In the genomic region with DNA sequence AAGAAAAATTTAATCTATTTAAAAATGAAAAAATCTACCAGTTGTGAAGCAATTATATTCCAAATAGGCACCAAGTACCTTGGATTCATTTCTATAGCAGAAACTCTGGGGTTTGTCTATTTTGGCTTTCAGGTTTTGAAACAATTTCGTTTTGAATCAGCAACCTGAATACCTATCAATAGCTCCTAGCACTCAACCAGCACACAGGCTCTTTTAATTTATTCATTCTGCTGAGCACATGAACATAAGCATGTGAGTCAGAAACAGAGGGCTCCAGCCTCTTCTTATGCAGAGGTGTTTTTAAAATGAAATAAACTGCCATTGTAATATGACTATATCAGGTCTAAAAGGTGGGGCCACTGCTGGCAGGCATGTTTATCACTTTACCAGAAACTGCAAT, we compare ENCODE assay signal across 27 mouse cellular contexts.
DNase-seq lines count a peak whose midpoint lies in the region; ATAC-seq and TF ChIP-seq lines count a peak whose summit lies in the region.
"Had no signal": no experiment of that assay in that cellular context is flagged by ENCODE, and none has a peak within 500 bp of the region (broad histone marks: within the 10 kb centered on the region; RNA-seq: fewer than 3 reads in every experiment).

No protein-coding gene starts in this region.

- no peak for ATAC-seq in stomach, embryonic 15.5 days (ENCODE audit: insufficient read depth, low FRiP score, low read depth)
- ATAC-seq in stomach, postnatal 0 days (ENCODE audit: low FRiP score, low TSS enrichment), result no peak
- no peak for ATAC-seq in hindbrain, embryonic 16.5 days
- ATAC-seq: forebrain, embryonic 15.5 days; intestine, embryonic 16.5 days had no signal

- no peak for TF ChIP-seq EP300 in stomach, postnatal 0 days (optimal IDR thresholded peaks at IDR 0.05)
- TF ChIP-seq EP300 in CH12.LX (IDR thresholded peaks at IDR 0.05; ENCODE audit: low read length), result peak; percentile 95

- no peaks in the 10 kb centered on the region; the same call in 1 of the 2 replicates for H3K4me1 ChIP-seq in stomach, embryonic 15.5 days
- peaks cover 4% of the 10 kb centered on the region; the same call in 1 of the 2 replicates for H3K4me1 ChIP-seq in stomach, postnatal 0 days (replicated peaks; ENCODE audit: control insufficient read depth, insufficient read depth)
- H3K4me1 ChIP-seq in CH12.LX (ENCODE audit: control insufficient read depth in 1 of 2, insufficient read depth in 2 of 2), result peaks cover 20 to 85% of the 10 kb centered on the region in 2 experiments
- H3K4me1 ChIP-seq in hindbrain, embryonic 16.5 days (ENCODE audit: control insufficient read depth, insufficient read depth, low read depth, low read length), result no peaks in the 10 kb centered on the region
- H3K4me1 ChIP-seq: forebrain, embryonic 12.5 days; forebrain, embryonic 15.5 days; heart, embryonic 10.5 days had no signal

- in situ Hi-C loops in CH12.LX (cut with MboI; ENCODE audit: low pct_ligation_motif_present, low pct_unique_long_range_greater_than_20kb, low sequenced_read_pairs), result no loop called here

- no peak; the same call in 1 of the 2 replicates for TF ChIP-seq RAD21 in CH12.LX (IDR thresholded peaks at IDR 0.05; ENCODE audit: low read depth, low read length)

- dilution Hi-C loops in CH12.LX (cut with MboI; ENCODE audit: extremely low pct_ligation_motif_present, extremely low pct_unique_long_range_greater_than_20kb, low sequenced_read_pairs), result no loop called here

- H3K36me3 ChIP-seq in stomach, embryonic 15.5 days, result no peaks in the 10 kb centered on the region
- H3K36me3 ChIP-seq in stomach, postnatal 0 days (ENCODE audit: control insufficient read depth, insufficient read depth, low read length), result no peaks in the 10 kb centered on the region
- peaks cover 0 to 1% of the 10 kb centered on the region in 2 experiments for H3K36me3 ChIP-seq in CH12.LX (replicated peaks in 1 of 2; ENCODE audit: control insufficient read depth in 1 of 2, insufficient read depth in 1 of 2, low read length in 1 of 2)
- H3K36me3 ChIP-seq in hindbrain, embryonic 16.5 days (ENCODE audit: control insufficient read depth, insufficient read depth, low read length), result no peaks in the 10 kb centered on the region
- H3K36me3 ChIP-seq: embryonic facial prominence, embryonic 10.5 days; embryonic facial prominence, embryonic 13.5 days; forebrain, embryonic 12.5 days; forebrain, embryonic 15.5 days; heart, embryonic 10.5 days; heart, embryonic 13.5 days had no signal

- H3K9me3 ChIP-seq in stomach, embryonic 15.5 days, result no peaks in the 10 kb centered on the region
- no peaks in the 10 kb centered on the region for H3K9me3 ChIP-seq in stomach, postnatal 0 days (ENCODE audit: control insufficient read depth, low read length)
- H3K9me3 ChIP-seq in CH12.LX (replicated peaks; ENCODE audit: low read length), result no peaks in the 10 kb centered on the region
- H3K9me3 ChIP-seq in hindbrain, embryonic 16.5 days (ENCODE audit: control insufficient read depth, low read length), result no peaks in the 10 kb centered on the region
- H3K9me3 ChIP-seq: embryonic facial prominence, embryonic 10.5 days; embryonic facial prominence, embryonic 13.5 days; forebrain, embryonic 12.5 days; forebrain, embryonic 15.5 days; heart, embryonic 10.5 days; heart, embryonic 13.5 days had no signal

- peak overlapping the region; percentile 16; the same call in 1 of the 2 replicates for H3K27ac ChIP-seq in stomach, embryonic 15.5 days
- no peak overlapping the region for H3K27ac ChIP-seq in stomach, postnatal 0 days (replicated peaks)
- H3K27ac ChIP-seq in CH12.LX (ENCODE audit: insufficient read depth, low read depth), result peak overlapping the region; percentile 62
- no peak overlapping the region for H3K27ac ChIP-seq in hindbrain, embryonic 16.5 days (ENCODE audit: low read depth, low read length)
- H3K27ac ChIP-seq: embryonic facial prominence, embryonic 10.5 days; embryonic facial prominence, embryonic 13.5 days; forebrain, embryonic 12.5 days; forebrain, embryonic 15.5 days; heart, embryonic 10.5 days; heart, embryonic 13.5 days; hindbrain, embryonic 14.5 days had no signal

- no peaks in the 10 kb centered on the region for H3K79me2 ChIP-seq in CH12.LX (replicated peaks; ENCODE audit: control insufficient read depth, extremely low read depth, insufficient read depth, poor library complexity, severe bottlenecking)

- DNase-seq in stomach, postnatal 0 days (ENCODE audit: low spot score), result no peak
- DNase-seq in CH12.LX (ENCODE audit: extremely low read depth), result peak; percentile 82
- DNase-seq in induced T-regulatory cell, adult 2 months (ENCODE audit: low read depth), result peak; percentile 38
- DNase-seq in heart, adult 8-10 months (ENCODE audit: low spot score), result no peak
- DNase-seq in frontal cortex, postnatal 14 days (ENCODE audit: low spot score in 2 of 2), result no peak
- DNase-seq: adrenal gland, postnatal 10 days; cerebellum, adult 11-12 months; cerebellum, adult 8-10 months; cerebellum, postnatal 10 days; cerebellum, postnatal 36 days; embryo, embryonic 11 days; gastrocnemius, postnatal 25 days; heart, adult 18-20 months; heart, postnatal 14 days; heart, postnatal 4 days; kidney, adult 18-20 months had no signal

- no peak overlapping the region for H3K4me2 ChIP-seq in stomach, embryonic 15.5 days
- no peak overlapping the region for H3K4me2 ChIP-seq in stomach, postnatal 0 days (replicated peaks; ENCODE audit: low read depth)
- peak overlapping the region; percentile 82 for H3K4me2 ChIP-seq in CH12.LX (ENCODE audit: insufficient read depth, low read depth, poor library complexity, severe bottlenecking)
- H3K4me2 ChIP-seq in hindbrain, embryonic 16.5 days (ENCODE audit: low read length), result no peak overlapping the region
- H3K4me2 ChIP-seq: embryonic facial prominence, embryonic 13.5 days; forebrain, embryonic 12.5 days; forebrain, embryonic 15.5 days; heart, embryonic 13.5 days; hindbrain, embryonic 14.5 days had no signal

- H3K27me3 ChIP-seq in stomach, embryonic 15.5 days (replicated peaks), result no peaks in the 10 kb centered on the region
- no peaks in the 10 kb centered on the region for H3K27me3 ChIP-seq in stomach, postnatal 0 days (ENCODE audit: control insufficient read depth, insufficient read depth, low read length)
- H3K27me3 ChIP-seq in CH12.LX (replicated peaks), result no peaks in the 10 kb centered on the region
- H3K27me3 ChIP-seq in hindbrain, embryonic 16.5 days (replicated peaks; ENCODE audit: control insufficient read depth, insufficient read depth, low read length), result no peaks in the 10 kb centered on the region
- H3K27me3 ChIP-seq: embryonic facial prominence, embryonic 13.5 days; forebrain, embryonic 12.5 days; forebrain, embryonic 15.5 days; heart, embryonic 13.5 days had no signal

- no peak overlapping the region for H3K4me3 ChIP-seq in stomach, embryonic 15.5 days (replicated peaks)
- no peak overlapping the region for H3K4me3 ChIP-seq in stomach, postnatal 0 days (ENCODE audit: low read depth, low read length)
- H3K4me3 ChIP-seq in CH12.LX (replicated peaks in 1 of 3; ENCODE audit: low read depth in 2 of 3, low read length in 2 of 3, poor library complexity in 1 of 3), result no peak overlapping the region
- no peak overlapping the region for H3K4me3 ChIP-seq in hindbrain, embryonic 16.5 days (ENCODE audit: low read length)
- H3K4me3 ChIP-seq: embryonic facial prominence, embryonic 10.5 days; embryonic facial prominence, embryonic 13.5 days; erythroblast, embryonic 14.5 days; forebrain, embryonic 12.5 days; forebrain, embryonic 15.5 days; heart, embryonic 10.5 days; heart, embryonic 13.5 days had no signal

- TF ChIP-seq POLR2A in CH12.LX (IDR thresholded peaks at IDR 0.05; ENCODE audit: low read depth, low read length), result no peak

- TF ChIP-seq CTCF in stomach, postnatal 0 days (IDR thresholded peaks at IDR 0.05; ENCODE audit: low read depth), result no peak
- TF ChIP-seq CTCF in CH12.LX (conservative IDR thresholded peaks at IDR 0.05 in 1 of 2, IDR thresholded peaks at IDR 0.05 in 1 of 2; ENCODE audit: low read depth in 2 of 2, low read length in 2 of 2), result no peak

- H3K9ac ChIP-seq in stomach, embryonic 15.5 days, result no peak overlapping the region
- no peak overlapping the region for H3K9ac ChIP-seq in stomach, postnatal 0 days (ENCODE audit: low read length)
- H3K9ac ChIP-seq in CH12.LX (ENCODE audit: insufficient read depth, low read depth), result no peak overlapping the region
- no peak overlapping the region for H3K9ac ChIP-seq in hindbrain, embryonic 16.5 days (ENCODE audit: low read depth, low read length)
- H3K9ac ChIP-seq: embryonic facial prominence, embryonic 13.5 days; forebrain, embryonic 12.5 days; forebrain, embryonic 15.5 days; heart, embryonic 13.5 days; hindbrain, embryonic 14.5 days had no signal

- 80% methylated on average over 1 of the region's 1 CpGs for WGBS in stomach, embryonic 15.5 days
- WGBS in stomach, postnatal 0 days, result 80% methylated on average over 1 of the region's 1 CpGs
- WGBS in hindbrain, embryonic 16.5 days, result 76% methylated on average over 1 of the region's 1 CpGs

TF ChIP-seq in CH12.LX, 34 proteins besides CTCF, POLR2A, EP300 and RAD21:
- TF ChIP-seq ETS1 (conservative IDR thresholded peaks at IDR 0.05; ENCODE audit: low read depth, low read length), result peak; percentile 92
- peak; percentile 72; the same call in 1 of the 2 replicates for TF ChIP-seq MAFK (IDR thresholded peaks at IDR 0.05; ENCODE audit: insufficient replicate concordance, low read length)
- peak; percentile 86 for TF ChIP-seq MYC (IDR thresholded peaks at IDR 0.05; ENCODE audit: low read depth, low read length)
- TF ChIP-seq E2F4 (IDR thresholded peaks at IDR 0.05; ENCODE audit: insufficient replicate concordance, low read depth, low read length), result no peak
- peak; percentile 94 for TF ChIP-seq BHLHE40 (IDR thresholded peaks at IDR 0.05; ENCODE audit: low read depth, low read length)
- peak; percentile 99 for TF ChIP-seq IRF4 (IDR thresholded peaks at IDR 0.05; ENCODE audit: low read depth, low read length)
- TF ChIP-seq GABPA (IDR thresholded peaks at IDR 0.05; ENCODE audit: insufficient replicate concordance, low read depth, low read length), result no peak
- peak; percentile 68 for TF ChIP-seq MXI1 (IDR thresholded peaks at IDR 0.05; ENCODE audit: low read depth, low read length)
- TF ChIP-seq SIN3A (IDR thresholded peaks at IDR 0.05; ENCODE audit: low read length), result peak; percentile 67; the same call in 1 of the 2 replicates
- TF ChIP-seq MEF2A (IDR thresholded peaks at IDR 0.05; ENCODE audit: borderline replicate concordance, low read depth, low read length), result peak; percentile 97; the same call in 1 of the 2 replicates
- peak; percentile 95 for TF ChIP-seq JUN (IDR thresholded peaks at IDR 0.05; ENCODE audit: insufficient read depth, low read depth, low read length)
- TF ChIP-seq TCF12 (IDR thresholded peaks at IDR 0.05; ENCODE audit: low read depth, low read length), result peak; percentile 56; the same call in 1 of the 2 replicates
- TF ChIP-seq ELF1 (IDR thresholded peaks at IDR 0.05; ENCODE audit: low read depth, low read length), result no peak
- peak; percentile 97 for TF ChIP-seq JUND (conservative IDR thresholded peaks at IDR 0.05; ENCODE audit: low read depth, low read length)
- TF ChIP-seq RCOR1 (conservative IDR thresholded peaks at IDR 0.05; ENCODE audit: low read depth, low read length), result peak; percentile 92
TF ChIP-seq in CH12.LX: peak in this region for 12.

Comparison
In these comparisons a context has a peak if more than half of its experiments do, and no peak if none do; other contexts are left out.
1. H3K27ac ChIP-seq: peak in stomach, embryonic 15.5 days (single experiment) and CH12.LX (single experiment); none in stomach, postnatal 0 days (single experiment) and hindbrain, embryonic 16.5 days (single experiment).
2. DNase-seq: peak in CH12.LX (single experiment) and induced T-regulatory cell, adult 2 months (single experiment); none in stomach, postnatal 0 days (single experiment), heart, adult 8-10 months (single experiment) and frontal cortex, postnatal 14 days (0 of 2).